Mouse (Mus musculus): Measurements from ENCODE around the gene Sbk3.
"Not testable (repeated sequence)": the region's sequence is repeated elsewhere in the genome, so short reads cannot be mapped to it uniquely, and the experiment has no call there.

Gene Sbk3

GRCm38 (mm10) chr7:4971068-4971467 lies at the start of gene Sbk3:
TSS of gene Sbk3 (minus strand) at chr7:4971168.
- DNase-seq (ENCODE audit: low read depth, low spot score): no peak

GRCm38 (mm10) chr7:5020685-5021084 lies 49.7 kb upstream of the Sbk3 start:
- no peak for DNase-seq (ENCODE audit: low read depth, low spot score)

GRCm38 (mm10) chr7:5020000-5020681 lies 49.2 kb upstream of the Sbk3 start, which contains the start of the genes Zfp865 and Ccdc106:
TSS of gene Zfp865 (plus strand) at chr7:5020376.
TSS of gene Ccdc106 (plus strand) at chr7:5020553.
- peak; percentile 99 for DNase-seq (ENCODE audit: low read depth, low spot score)

GRCm38 (mm10) chr7:5019576-5019975 lies 48.6 kb upstream of the Sbk3 start:
- DNase-seq (ENCODE audit: low read depth, low spot score): not testable (repeated sequence)

- no peak for DNase-seq (ENCODE audit: low read depth, low spot score)
Observed at GRCm38 (mm10) chr7:5017931-5018330, 47.0 kb upstream of the Sbk3 start.

GRCm38 (mm10) chr7:5017352-5017751 lies 46.4 kb upstream of the Sbk3 start:
- DNase-seq (ENCODE audit: low read depth, low spot score): peak; percentile 67

- peak; percentile 45 for DNase-seq (ENCODE audit: low read depth, low spot score)
Observed at GRCm38 (mm10) chr7:5016920-5017319, 46.0 kb upstream of the Sbk3 start.

- DNase-seq (ENCODE audit: low read depth, low spot score): no peak
Observed at GRCm38 (mm10) chr7:5016057-5016456, 45.1 kb upstream of the Sbk3 start.

- peak; percentile 95 for DNase-seq (ENCODE audit: low read depth, low spot score)
Observed at GRCm38 (mm10) chr7:5015118-5016001, 44.4 kb upstream of the Sbk3 start, which contains the start of gene Gm44973. TSS of gene Gm44973 (plus strand) at chr7:5015496.

- peak; percentile 97 for DNase-seq (ENCODE audit: low read depth, low spot score)
Observed at GRCm38 (mm10) chr7:5014251-5015117, 43.5 kb upstream of the Sbk3 start, which contains the start of the genes Zfp524 and Fiz1. TSS of gene Zfp524 (plus strand) at chr7:5014415. TSS of gene Fiz1 (minus strand) at chr7:5014697.

GRCm38 (mm10) chr7:5012681-5013513 lies 41.9 kb upstream of the Sbk3 start:
- DNase-seq (ENCODE audit: low read depth, low spot score): peak; percentile 94

GRCm38 (mm10) chr7:5008229-5008628 lies 37.3 kb upstream of the Sbk3 start:
- peak; percentile 68 for DNase-seq (ENCODE audit: low read depth, low spot score)

- peak; percentile 56 for DNase-seq (ENCODE audit: low read depth, low spot score)
Observed at GRCm38 (mm10) chr7:5002876-5003275, 31.9 kb upstream of the Sbk3 start.

- no peak for DNase-seq (ENCODE audit: low read depth, low spot score)
Observed at GRCm38 (mm10) chr7:4999876-5000275, 28.9 kb upstream of the Sbk3 start.

GRCm38 (mm10) chr7:4996934-4997333 lies 26.0 kb upstream of the Sbk3 start:
- DNase-seq (ENCODE audit: low read depth, low spot score): no peak

- DNase-seq (ENCODE audit: low read depth, low spot score): peak; percentile 89
Observed at GRCm38 (mm10) chr7:4996003-4996895, 25.3 kb upstream of the Sbk3 start, which contains the start of gene Zfp579. TSS of gene Zfp579 (minus strand) at chr7:4996158.

GRCm38 (mm10) chr7:4995268-4996002 lies 24.5 kb upstream of the Sbk3 start:
- DNase-seq (ENCODE audit: low read depth, low spot score): no peak

GRCm38 (mm10) chr7:4993999-4994788 lies 23.2 kb upstream of the Sbk3 start:
- DNase-seq (ENCODE audit: low read depth, low spot score): no peak
